Mouse (Mus musculus): Measurements from ENCODE around the gene Spred2. TPM values are rescaled to one million over a fixed set of nuclear protein-coding genes. Genes with fewer than 3 reads are reported as not detected.

Spred2 gene
- polyA plus RNA-seq, 1 experiment from 2014 or later: 7.0 TPM

DNA sequence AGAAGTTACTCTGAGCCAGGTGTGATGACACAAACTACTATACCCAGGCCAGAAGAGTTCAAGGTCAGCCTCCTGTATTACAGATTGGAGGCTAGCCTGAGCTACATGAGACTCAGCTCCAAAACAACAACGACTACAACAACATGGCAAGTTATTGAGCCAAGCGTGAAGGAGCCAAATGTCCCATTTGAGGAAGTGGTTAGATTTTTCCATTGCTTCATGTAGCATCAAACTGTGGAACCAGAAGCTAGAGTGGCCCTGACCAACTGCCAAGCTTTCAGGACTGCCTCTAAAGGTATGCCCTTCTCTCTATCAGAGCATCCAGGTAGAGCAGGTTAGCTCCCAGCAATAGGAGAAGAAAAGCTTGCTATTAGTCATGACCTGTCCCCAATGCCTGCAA is 19.6 kb downstream of the Spred2 start:
- Histone ChIP-seq H3K9ac (no peak overlapping the region), H3K36me3 (ENCODE audit: insufficient read depth) (no peaks in the 10 kb centered on the region), H3K9me3 (ENCODE audit: low read depth, low read length) (no peaks in the 10 kb centered on the region), H3K4me1 (ENCODE audit: insufficient read depth) (peaks cover 4% of the 10 kb centered on the region; the same call in 1 of the 2 replicates), H3K27ac (ENCODE audit: low read depth) (no peak overlapping the region), H3K4me2 (no peak overlapping the region), H3K27me3 (ENCODE audit: insufficient read depth, low read length) (no peaks in the 10 kb centered on the region), H3K4me3 (ENCODE audit: low read depth, low read length) (no peak overlapping the region)
- WGBS: 95% methylated on average over 2 of the region's 2 CpGs
- ATAC-seq (ENCODE audit: insufficient read depth) (no peak), DNase-seq (no peak)
- TF ChIP-seq CTCF (IDR thresholded peaks at IDR 0.05; ENCODE audit: low read depth): no peak

DNA sequence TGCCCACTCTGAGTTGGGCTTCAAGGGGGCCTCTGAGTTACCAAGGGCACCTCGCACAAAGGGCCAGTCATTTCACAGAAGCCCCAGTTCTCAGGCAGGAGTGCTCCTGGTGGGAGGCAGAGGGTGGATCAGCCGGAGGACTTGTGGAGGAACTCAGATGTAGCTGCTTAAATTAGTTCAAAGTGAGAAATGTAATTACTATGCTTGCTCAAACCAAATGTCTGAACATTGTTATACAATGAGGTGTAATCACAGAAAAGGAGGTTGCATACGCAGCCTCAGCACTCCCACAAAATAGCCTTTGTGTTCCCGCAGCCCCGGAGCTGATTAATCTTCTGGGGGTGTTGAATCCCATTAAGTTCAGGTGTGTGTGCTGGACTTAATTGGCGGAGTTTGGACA is 20.5 kb downstream of the Spred2 start:
- Histone ChIP-seq H3K36me3 (ENCODE audit: insufficient read depth) (no peaks in the 10 kb centered on the region), H3K4me3 (ENCODE audit: low read depth, low read length) (no peak overlapping the region), H3K4me1 (ENCODE audit: insufficient read depth) (peaks cover 4% of the 10 kb centered on the region; the same call in 1 of the 2 replicates), H3K4me2 (no peak overlapping the region), H3K9ac (no peak overlapping the region), H3K27ac (ENCODE audit: low read depth) (no peak overlapping the region), H3K27me3 (ENCODE audit: insufficient read depth, low read length) (no peaks in the 10 kb centered on the region), H3K9me3 (ENCODE audit: low read depth, low read length) (no peaks in the 10 kb centered on the region)
- 86% methylated on average over 6 of the region's 6 CpGs for WGBS
- DNase-seq: no peak
- no peak for TF ChIP-seq CTCF (IDR thresholded peaks at IDR 0.05; ENCODE audit: low read depth)
- no peak for ATAC-seq (ENCODE audit: insufficient read depth)

DNA sequence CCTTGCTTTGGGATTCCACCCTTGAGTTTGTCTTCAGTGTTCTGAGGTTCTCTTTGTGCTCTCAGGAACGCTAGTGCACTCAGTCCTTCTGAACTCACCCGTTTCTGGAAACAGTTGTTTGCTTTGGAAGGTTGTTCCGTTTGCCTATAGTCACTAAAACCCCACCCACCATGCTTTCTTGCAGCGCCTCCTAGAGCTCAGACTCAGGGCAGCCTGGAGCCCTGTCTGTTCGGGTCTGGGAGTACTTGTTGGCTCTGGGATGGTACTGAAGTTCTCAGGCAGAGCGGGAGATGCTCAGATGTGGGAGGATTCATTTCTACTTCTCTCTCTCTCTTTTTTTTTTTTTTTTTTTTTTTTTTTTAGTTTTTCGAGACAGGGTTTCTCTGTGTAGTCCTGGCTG is 22.5 kb downstream of the Spred2 start:
- TF ChIP-seq CTCF (IDR thresholded peaks at IDR 0.05; ENCODE audit: low read depth): no peak
- H3K27me3 ChIP-seq (ENCODE audit: insufficient read depth, low read length): no peaks in the 10 kb centered on the region
- no peak overlapping the region for H3K4me2 ChIP-seq
- DNase-seq (no peak), ATAC-seq (ENCODE audit: insufficient read depth) (no peak)
- H3K9ac ChIP-seq: no peak overlapping the region
- H3K36me3 ChIP-seq (ENCODE audit: insufficient read depth): no peaks in the 10 kb centered on the region
- H3K4me3 ChIP-seq (ENCODE audit: low read depth, low read length): no peak overlapping the region
- H3K4me1 ChIP-seq (ENCODE audit: insufficient read depth): peaks cover 11% of the 10 kb centered on the region; the same call in 1 of the 2 replicates
- WGBS: 80% methylated on average over 6 of the region's 7 CpGs
- no peaks in the 10 kb centered on the region for H3K9me3 ChIP-seq (ENCODE audit: low read depth, low read length)
- no peak overlapping the region for H3K27ac ChIP-seq (ENCODE audit: low read depth)

DNA sequence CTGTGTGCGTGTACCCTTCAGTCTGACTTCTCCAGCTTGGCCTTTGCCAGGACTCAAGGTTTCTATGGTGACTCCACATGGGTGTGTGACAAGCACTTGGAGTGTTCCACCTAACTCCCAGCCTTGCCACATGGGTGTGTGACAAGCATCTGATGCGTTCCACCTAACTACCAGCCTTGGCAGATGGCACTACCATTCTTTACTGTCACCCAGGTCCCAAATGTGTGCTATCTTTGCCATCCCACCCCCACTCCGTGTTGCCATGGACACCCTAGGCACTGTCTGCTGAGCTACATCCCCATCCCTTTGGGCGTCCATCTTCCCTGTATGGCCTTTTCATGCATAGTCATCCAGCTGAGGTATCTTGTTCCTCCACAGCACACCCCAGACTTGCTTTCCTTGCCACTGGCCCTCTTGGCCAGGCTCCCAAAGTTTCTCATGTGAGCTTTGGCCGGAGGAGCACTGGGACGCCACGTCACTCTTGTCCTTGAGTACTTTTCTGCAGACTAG is 23.5 kb downstream of the Spred2 start:
- Histone ChIP-seq H3K27me3 (ENCODE audit: insufficient read depth, low read length) (no peaks in the 10 kb centered on the region), H3K4me3 (ENCODE audit: low read depth, low read length) (no peak overlapping the region), H3K4me2 (no peak overlapping the region), H3K27ac (ENCODE audit: low read depth) (no peak overlapping the region), H3K4me1 (ENCODE audit: insufficient read depth) (peaks cover 11% of the 10 kb centered on the region; the same call in 1 of the 2 replicates), H3K36me3 (ENCODE audit: insufficient read depth) (no peaks in the 10 kb centered on the region), H3K9me3 (ENCODE audit: low read depth, low read length) (no peaks in the 10 kb centered on the region), H3K9ac (no peak overlapping the region)
- WGBS: 64% methylated on average over 7 of the region's 7 CpGs
- no peak for TF ChIP-seq CTCF (IDR thresholded peaks at IDR 0.05; ENCODE audit: low read depth)
- ATAC-seq (ENCODE audit: insufficient read depth) (peak; percentile 34; the same call in 1 of the 2 replicates), DNase-seq (peak; percentile 60)

DNA sequence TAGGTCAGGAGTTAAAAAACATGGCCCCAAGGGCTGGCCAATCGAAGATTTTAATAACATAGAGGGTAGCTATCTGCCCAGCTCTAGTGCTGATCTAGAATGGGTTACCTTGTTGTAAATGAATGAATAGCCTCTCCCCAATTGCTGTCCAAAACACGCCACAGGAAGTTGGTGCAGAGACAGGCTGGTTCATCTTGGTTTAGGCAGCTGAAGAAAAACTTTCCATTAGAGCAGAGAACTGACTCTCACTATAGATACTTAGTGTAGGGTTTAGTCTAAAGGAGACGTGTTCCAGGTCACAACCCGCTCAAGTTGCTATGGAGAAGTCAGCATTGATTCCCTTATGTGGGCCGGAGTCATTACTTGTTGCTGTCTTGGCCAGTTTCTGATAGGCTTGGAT is 25.6 kb downstream of the Spred2 start:
- Histone ChIP-seq H3K27ac (ENCODE audit: low read depth) (no peak overlapping the region), H3K4me1 (ENCODE audit: insufficient read depth) (peaks cover 11% of the 10 kb centered on the region; the same call in 1 of the 2 replicates), H3K9ac (no peak overlapping the region), H3K9me3 (ENCODE audit: low read depth, low read length) (no peaks in the 10 kb centered on the region), H3K4me2 (no peak overlapping the region), H3K4me3 (ENCODE audit: low read depth, low read length) (no peak overlapping the region), H3K36me3 (ENCODE audit: insufficient read depth) (no peaks in the 10 kb centered on the region), H3K27me3 (ENCODE audit: insufficient read depth, low read length) (no peaks in the 10 kb centered on the region)
- no peak for DNase-seq
- TF ChIP-seq CTCF (IDR thresholded peaks at IDR 0.05; ENCODE audit: low read depth): no peak
- ATAC-seq (ENCODE audit: insufficient read depth): no peak
- WGBS: 74% methylated on average over 5 of the region's 5 CpGs

DNA sequence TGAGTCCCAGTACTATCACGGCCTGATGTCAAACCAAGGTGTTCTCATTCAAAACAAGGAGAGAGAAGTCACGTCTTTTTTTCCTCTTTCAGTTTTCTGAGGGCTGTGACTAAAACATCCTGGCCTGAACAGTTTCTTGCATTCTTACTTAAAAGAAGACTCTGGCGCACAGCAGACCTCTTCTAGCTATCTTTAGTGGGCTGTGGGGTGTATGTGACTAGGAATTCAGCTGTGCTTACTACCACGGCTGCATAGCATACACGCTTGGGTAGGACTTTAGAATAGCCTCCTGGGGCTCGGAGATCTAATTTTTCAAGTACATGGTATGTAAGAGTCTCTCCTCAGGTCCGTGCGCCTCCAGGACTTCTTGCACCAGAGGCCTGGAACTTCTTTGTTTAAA is 26.0 kb downstream of the Spred2 start:
- Histone ChIP-seq H3K4me1 (ENCODE audit: insufficient read depth) (peaks cover 11% of the 10 kb centered on the region; the same call in 1 of the 2 replicates), H3K27me3 (ENCODE audit: insufficient read depth, low read length) (no peaks in the 10 kb centered on the region), H3K36me3 (ENCODE audit: insufficient read depth) (no peaks in the 10 kb centered on the region), H3K9me3 (ENCODE audit: low read depth, low read length) (no peaks in the 10 kb centered on the region), H3K4me3 (ENCODE audit: low read depth, low read length) (no peak overlapping the region), H3K4me2 (no peak overlapping the region), H3K9ac (no peak overlapping the region), H3K27ac (ENCODE audit: low read depth) (peak overlapping the region; percentile 31; the same call in 1 of the 2 replicates)
- ATAC-seq (ENCODE audit: insufficient read depth) (no peak), DNase-seq (no peak)
- no peak for TF ChIP-seq CTCF (IDR thresholded peaks at IDR 0.05; ENCODE audit: low read depth)
- 53% methylated on average over 8 of the region's 8 CpGs for WGBS

DNA sequence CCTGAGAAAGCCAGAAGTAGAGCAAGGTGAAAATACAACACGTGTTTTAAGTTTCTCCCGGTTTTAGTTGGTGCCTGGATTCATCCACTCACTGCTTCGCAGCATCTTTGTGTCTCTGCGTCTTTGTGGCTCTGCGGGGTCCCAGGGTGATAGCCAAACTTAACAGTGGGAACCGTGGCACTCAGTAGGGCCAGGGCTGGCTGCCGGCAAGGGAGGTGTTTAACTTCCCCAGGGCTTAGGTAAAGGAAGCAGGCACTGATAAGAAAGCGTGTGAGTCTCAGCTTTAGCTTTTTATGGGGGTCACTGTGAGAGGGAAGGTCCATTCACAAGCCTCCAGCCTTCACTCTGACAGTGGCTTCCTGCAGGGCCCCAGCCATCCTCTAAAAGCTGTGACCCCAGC is 28.8 kb downstream of the Spred2 start:
- no peak overlapping the region for H3K4me2 ChIP-seq
- no peaks in the 10 kb centered on the region for H3K36me3 ChIP-seq (ENCODE audit: insufficient read depth)
- ATAC-seq (ENCODE audit: insufficient read depth) (no peak), DNase-seq (no peak)
- H3K4me3 ChIP-seq (ENCODE audit: low read depth, low read length): no peak overlapping the region
- no peak overlapping the region for H3K27ac ChIP-seq (ENCODE audit: low read depth)
- 30% methylated on average over 8 of the region's 8 CpGs for WGBS
- H3K4me1 ChIP-seq (ENCODE audit: insufficient read depth): 0 out of 2 replicates have a peak, but pooled peaks cover 8% of the 10 kb centered on the region
- H3K9ac ChIP-seq: no peak overlapping the region
- H3K9me3 ChIP-seq (ENCODE audit: low read depth, low read length): no peaks in the 10 kb centered on the region
- no peaks in the 10 kb centered on the region for H3K27me3 ChIP-seq (ENCODE audit: insufficient read depth, low read length)
- TF ChIP-seq CTCF (IDR thresholded peaks at IDR 0.05; ENCODE audit: low read depth): no peak
